Mouse (Mus musculus): Measurements from ENCODE around the gene Mapk8ip1. TPM values are rescaled to one million over a fixed set of nuclear protein-coding genes. Genes with fewer than 3 reads are reported as not detected.

Mapk8ip1 gene
- polyA plus RNA-seq, 1 experiment from 2014 or later, result 2.6 TPM

GRCm38 (mm10) chr2:92389645-92390044, 11.4 kb downstream of the Mapk8ip1 start:
- Histone ChIP-seq H3K9ac (replicated peaks) (no peak overlapping the region; the same call in 1 of the 2 replicates), H3K4me2 (ENCODE audit: low read depth, low read length) (peak overlapping the region; percentile 62), H3K36me3 (replicated peaks; ENCODE audit: insufficient read depth, low read length) (no peaks in the 10 kb centered on the region), H3K27ac (ENCODE audit: low read depth) (no peak overlapping the region), H3K4me3 (ENCODE audit: low read depth, low read length) (peak overlapping the region; percentile 41), H3K27me3 (ENCODE audit: insufficient read depth, low read length) (peaks cover 44% of the 10 kb centered on the region), H3K4me1 (ENCODE audit: insufficient read depth) (peaks cover 15% of the 10 kb centered on the region; the same call in 1 of the 2 replicates), H3K9me3 (ENCODE audit: low read length) (no peaks in the 10 kb centered on the region)
- ATAC-seq, result no peak
- no peak for TF ChIP-seq CTCF (IDR thresholded peaks at IDR 0.05; ENCODE audit: low read depth)
- no peak for TF ChIP-seq EP300 (IDR thresholded peaks at IDR 0.05; ENCODE audit: low read depth)
- 18% methylated on average over 10 of the region's 10 CpGs for WGBS (ENCODE audit: insufficient replicate concordance)
- DNase-seq, result no peak

- ATAC-seq, result peak; percentile 47
- H3K9ac ChIP-seq (replicated peaks), result peak overlapping the region; percentile 42; the same call in 1 of the 2 replicates
- peaks cover 15% of the 10 kb centered on the region; the same call in 1 of the 2 replicates for H3K4me1 ChIP-seq (ENCODE audit: insufficient read depth)
- H3K27ac ChIP-seq (ENCODE audit: low read depth), result no peak overlapping the region
- WGBS (ENCODE audit: insufficient replicate concordance), result 3% methylated on average over 55 of the region's 62 CpGs
- H3K4me2 ChIP-seq (ENCODE audit: low read depth, low read length), result peak overlapping the region; percentile 62
- peaks cover 44% of the 10 kb centered on the region for H3K27me3 ChIP-seq (ENCODE audit: insufficient read depth, low read length)
- no peaks in the 10 kb centered on the region for H3K36me3 ChIP-seq (replicated peaks; ENCODE audit: insufficient read depth, low read length)
- peak; percentile 71 for DNase-seq
- H3K9me3 ChIP-seq (ENCODE audit: low read length), result no peaks in the 10 kb centered on the region
- peak overlapping the region; percentile 41 for H3K4me3 ChIP-seq (ENCODE audit: low read depth, low read length)
- TF ChIP-seq CTCF (IDR thresholded peaks at IDR 0.05; ENCODE audit: low read depth) (no peak), EP300 (IDR thresholded peaks at IDR 0.05; ENCODE audit: low read depth) (no peak)
These were observed 12.0 kb downstream of the Mapk8ip1 start for GRCm38 (mm10) chr2:92388891-92389641.

GRCm38 (mm10) chr2:92388081-92388517, 13.0 kb downstream of the Mapk8ip1 start:
- Histone ChIP-seq H3K27me3 (ENCODE audit: insufficient read depth, low read length) (peaks cover 39% of the 10 kb centered on the region), H3K4me1 (ENCODE audit: insufficient read depth) (peaks cover 15% of the 10 kb centered on the region; the same call in 1 of the 2 replicates), H3K4me2 (ENCODE audit: low read depth, low read length) (no peak overlapping the region), H3K27ac (ENCODE audit: low read depth) (no peak overlapping the region), H3K9ac (replicated peaks) (no peak overlapping the region), H3K9me3 (ENCODE audit: low read length) (no peaks in the 10 kb centered on the region), H3K4me3 (ENCODE audit: low read depth, low read length) (no peak overlapping the region), H3K36me3 (replicated peaks; ENCODE audit: insufficient read depth, low read length) (no peaks in the 10 kb centered on the region)
- TF ChIP-seq EP300 (IDR thresholded peaks at IDR 0.05; ENCODE audit: low read depth) (no peak), CTCF (IDR thresholded peaks at IDR 0.05; ENCODE audit: low read depth) (no peak)
- ATAC-seq (no peak), DNase-seq (no peak)
- WGBS (ENCODE audit: insufficient replicate concordance), result 53% methylated on average over 3 of the region's 3 CpGs

- peaks cover 35% of the 10 kb centered on the region for H3K27me3 ChIP-seq (ENCODE audit: insufficient read depth, low read length)
- H3K4me2 ChIP-seq (ENCODE audit: low read depth, low read length), result no peak overlapping the region
- WGBS (ENCODE audit: insufficient replicate concordance), result 61% methylated on average over 4 of the region's 4 CpGs
- H3K9ac ChIP-seq (replicated peaks), result no peak overlapping the region
- H3K4me3 ChIP-seq (ENCODE audit: low read depth, low read length), result no peak overlapping the region
- H3K4me1 ChIP-seq (ENCODE audit: insufficient read depth), result peaks cover 15% of the 10 kb centered on the region; the same call in 1 of the 2 replicates
- H3K9me3 ChIP-seq (ENCODE audit: low read length), result no peaks in the 10 kb centered on the region
- no peak for DNase-seq
- H3K36me3 ChIP-seq (replicated peaks; ENCODE audit: insufficient read depth, low read length), result 0 out of 2 replicates have a peak, but pooled peaks cover 4% of the 10 kb centered on the region
- TF ChIP-seq CTCF (IDR thresholded peaks at IDR 0.05; ENCODE audit: low read depth) (no peak), EP300 (IDR thresholded peaks at IDR 0.05; ENCODE audit: low read depth) (no peak)
- H3K27ac ChIP-seq (ENCODE audit: low read depth), result no peak overlapping the region
- ATAC-seq, result no peak
These were observed 13.4 kb downstream of the Mapk8ip1 start for GRCm38 (mm10) chr2:92387646-92388045.

GRCm38 (mm10) chr2:92386821-92387570, 14.1 kb downstream of the Mapk8ip1 start:
- DNase-seq (no peak), ATAC-seq (no peak)
- Histone ChIP-seq H3K4me1 (ENCODE audit: insufficient read depth) (peaks cover 15% of the 10 kb centered on the region; the same call in 1 of the 2 replicates), H3K27me3 (ENCODE audit: insufficient read depth, low read length) (peaks cover 28% of the 10 kb centered on the region), H3K4me2 (ENCODE audit: low read depth, low read length) (no peak overlapping the region), H3K9ac (replicated peaks) (no peak overlapping the region), H3K4me3 (ENCODE audit: low read depth, low read length) (no peak overlapping the region), H3K27ac (ENCODE audit: low read depth) (no peak overlapping the region), H3K36me3 (replicated peaks; ENCODE audit: insufficient read depth, low read length) (peaks cover 7% of the 10 kb centered on the region; the same call in 1 of the 2 replicates), H3K9me3 (ENCODE audit: low read length) (no peaks in the 10 kb centered on the region)
- WGBS (ENCODE audit: insufficient replicate concordance), result 84% methylated on average over 30 of the region's 30 CpGs
- no peak for TF ChIP-seq EP300 (IDR thresholded peaks at IDR 0.05; ENCODE audit: low read depth)
- TF ChIP-seq CTCF (IDR thresholded peaks at IDR 0.05; ENCODE audit: low read depth), result no peak

All from liver, postnatal 0 days (tissue).